Mouse (Mus musculus) cerebellum, adult (tissue): ENCODE results near the gene P2ry13.

Experiments
- ATAC-seq: cut with Nextera tagmentation; 2 replicates; pipeline ENCODE4 v1.9.2; 2017; ENCODE audit warnings: mild to moderate bottlenecking, moderate library complexity, mixed read lengths; ENCODE audit not compliant: insufficient number of reproducible peaks, low FRiP score, low TSS enrichment

P2ry13 gene

DNA sequence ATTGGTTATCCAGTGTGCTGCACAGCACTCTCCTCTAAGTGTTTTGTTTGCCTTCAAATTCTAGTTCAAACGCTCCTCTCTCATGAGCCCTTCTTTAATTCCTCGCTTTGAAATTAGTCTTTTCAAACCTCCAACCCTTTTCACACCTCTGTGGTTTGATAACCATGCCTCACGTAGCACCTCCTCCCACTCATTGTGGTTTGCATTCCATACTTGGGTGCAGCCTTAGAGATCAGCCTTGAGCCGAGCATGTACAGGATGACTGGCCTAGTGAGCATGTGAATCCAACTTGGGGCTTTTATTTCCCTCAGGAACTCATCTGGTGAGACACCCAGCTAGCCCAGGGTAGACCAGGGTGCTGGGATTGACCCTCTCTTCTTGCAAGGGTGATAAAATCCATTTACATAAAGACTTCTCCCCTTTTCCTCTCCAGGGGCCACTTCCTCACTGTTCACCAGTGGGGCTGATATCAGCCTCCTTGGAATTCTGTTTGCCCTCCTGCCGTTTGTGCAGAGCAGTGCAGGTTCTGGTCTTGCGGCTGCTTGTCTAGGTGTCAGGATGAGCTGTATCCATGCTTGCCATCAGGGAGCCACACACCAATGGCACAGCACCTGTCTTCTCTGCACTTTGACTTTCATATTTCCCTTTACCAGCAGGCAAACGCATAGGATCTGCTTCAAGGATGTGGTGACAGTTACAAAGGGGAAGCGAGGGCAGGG is 6.7 kb downstream of the P2ry13 start:
- no peak for ATAC-seq

DNA sequence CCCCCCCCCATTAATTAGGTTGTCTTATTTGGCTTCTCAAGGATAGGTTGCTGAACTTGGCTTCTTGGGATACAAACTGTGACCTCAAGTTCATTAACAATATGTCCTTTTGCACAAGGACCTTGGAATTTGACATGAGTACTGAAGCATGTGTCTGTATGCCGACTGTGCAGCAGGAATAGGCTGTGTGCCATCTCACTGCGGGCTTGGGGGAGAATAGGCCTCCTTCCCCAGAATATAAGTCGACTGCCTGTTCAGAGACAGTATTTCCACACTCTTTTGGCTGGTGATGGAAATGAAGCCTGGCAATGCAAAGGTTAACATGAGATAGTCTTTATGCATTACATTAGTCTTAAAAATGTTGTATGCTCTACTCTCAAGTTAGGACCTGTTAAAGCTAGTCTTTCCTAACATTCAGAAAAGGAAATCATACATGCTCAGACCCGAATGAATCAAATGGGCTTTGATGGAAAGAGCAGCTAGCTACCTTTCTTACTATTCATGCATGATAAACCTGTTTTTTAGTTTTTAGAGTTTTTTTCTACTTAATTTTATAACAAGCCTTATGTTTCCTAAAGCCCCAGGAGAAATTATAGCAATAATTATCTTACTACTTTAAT is 13.2 kb downstream of the P2ry13 start:
- ATAC-seq, result peak; percentile 61; the same call in 1 of the 2 replicates

DNA sequence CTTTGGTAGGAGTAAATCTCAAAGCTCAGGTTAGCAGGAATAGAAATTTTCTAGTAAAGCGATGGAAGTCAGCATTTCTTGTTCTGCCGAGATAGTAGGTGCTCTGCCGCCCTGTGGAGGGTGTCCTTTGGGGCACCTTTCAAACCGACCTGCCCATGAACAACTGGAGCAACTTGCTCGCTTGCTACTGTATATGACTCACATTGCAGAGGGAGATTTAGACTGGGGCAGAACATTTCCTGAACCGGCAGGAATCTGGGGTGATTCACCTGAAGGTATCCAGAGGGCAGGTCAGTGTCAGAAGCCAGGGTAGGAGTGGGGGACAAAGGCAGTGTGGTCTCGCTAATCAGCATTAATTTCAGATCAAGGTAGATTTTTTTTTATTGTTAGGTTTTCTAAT is 15.7 kb downstream of the P2ry13 start, which contains the start of gene Gpr87:
Gpr87 (minus strand) TSS at position 167 of the 400 bp plus-strand sequence.
- ATAC-seq, result no peak

DNA sequence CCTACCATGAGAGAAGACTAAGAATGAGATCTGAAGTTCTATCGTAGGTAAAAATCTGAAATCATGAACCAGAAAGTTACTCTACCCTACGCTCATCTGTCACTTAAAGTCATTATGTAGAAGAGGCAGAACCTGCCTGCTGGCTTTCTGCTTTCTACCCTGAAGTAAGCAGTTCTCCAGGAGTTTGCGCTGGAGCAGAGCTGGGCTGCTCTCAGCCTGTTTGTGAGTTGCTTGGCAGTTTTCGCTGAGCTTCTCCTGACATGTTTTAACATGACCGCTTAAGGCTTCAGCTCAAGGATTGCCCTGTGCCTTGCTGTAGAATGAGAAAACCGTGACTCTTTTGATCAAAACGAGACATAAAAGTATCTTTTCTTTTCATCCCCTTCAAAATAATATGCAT is 16.6 kb downstream of the P2ry13 start:
- no peak for ATAC-seq

DNA sequence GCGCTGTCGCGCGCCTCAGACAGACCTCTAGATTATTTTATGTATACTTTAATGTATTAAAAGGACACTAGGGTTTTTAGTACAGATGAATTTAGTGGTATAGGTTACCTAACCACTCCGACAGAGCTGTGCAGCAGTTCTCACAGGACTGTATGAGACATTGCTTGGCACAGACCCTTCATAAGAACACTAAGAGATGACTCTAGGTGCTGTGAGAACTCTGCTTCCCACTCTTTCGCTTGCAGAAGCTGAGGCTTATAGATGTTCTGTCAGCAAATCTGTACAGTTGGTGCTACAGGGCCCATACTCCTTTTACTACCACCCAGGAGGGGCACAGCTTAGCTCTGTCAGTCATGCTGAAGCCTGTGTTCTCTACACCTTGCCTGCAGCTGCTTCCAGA is 19.0 kb downstream of the P2ry13 start:
- ATAC-seq, result no peak

DNA sequence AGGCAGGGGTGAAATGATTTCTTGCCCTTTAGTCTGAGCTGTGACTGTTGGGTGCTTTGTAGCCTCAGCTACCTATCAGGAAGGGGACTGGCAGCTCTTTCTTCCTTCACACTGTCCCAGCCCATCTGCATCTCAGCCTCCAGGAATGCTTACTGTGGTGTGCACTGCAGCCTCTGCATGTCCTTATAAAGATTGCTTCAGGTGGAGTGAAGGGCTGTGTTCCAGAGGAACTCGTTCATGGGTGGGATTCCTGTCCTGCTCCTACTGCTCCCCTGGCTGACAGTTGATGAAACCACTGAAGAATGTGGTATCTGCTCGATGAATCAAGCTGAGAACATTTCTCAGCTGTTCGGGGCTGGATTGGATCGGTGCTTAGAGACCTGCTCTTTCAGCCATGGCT is 23.3 kb downstream of the P2ry13 start:
- no peak for ATAC-seq

DNA sequence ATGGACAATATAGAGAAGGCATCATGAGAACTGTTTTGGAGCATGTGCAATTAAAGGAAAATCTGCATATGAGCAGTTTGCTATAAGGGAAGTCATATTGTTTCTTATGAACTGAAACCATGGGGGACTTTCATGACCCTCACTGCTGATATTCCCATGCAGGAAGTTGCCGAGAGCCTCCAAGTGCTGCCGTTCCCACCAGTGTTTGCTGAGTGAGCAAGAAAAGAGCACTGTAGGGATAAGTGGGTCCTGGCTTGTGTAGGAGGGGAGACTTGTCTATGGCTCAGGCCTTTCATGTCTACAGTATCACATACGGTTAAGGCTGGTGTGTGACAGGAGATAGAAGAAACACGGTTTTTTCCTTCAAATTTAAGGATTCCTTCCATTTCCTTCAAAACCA is 25.0 kb downstream of the P2ry13 start:
- ATAC-seq, result no peak

DNA sequence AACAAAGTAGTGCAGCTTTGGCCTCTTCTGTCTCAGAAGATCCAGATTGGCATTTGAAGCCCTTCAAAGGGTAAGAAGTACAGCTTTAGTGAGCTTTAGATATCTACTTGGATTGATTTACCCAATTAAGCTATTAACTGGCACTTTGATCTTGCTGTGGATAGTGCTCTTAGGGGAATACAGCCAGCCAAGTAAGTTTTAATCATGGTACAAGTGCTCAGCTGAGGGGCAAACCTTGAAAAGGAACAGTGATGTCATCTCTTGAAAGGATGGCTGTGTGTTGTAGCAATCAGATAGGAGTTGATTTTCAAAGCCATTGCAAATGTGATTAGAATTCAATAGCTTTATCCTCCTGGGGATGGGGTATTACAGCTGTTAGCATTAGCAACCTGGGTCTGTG is 28.6 kb downstream of the P2ry13 start:
- ATAC-seq, result no peak

DNA sequence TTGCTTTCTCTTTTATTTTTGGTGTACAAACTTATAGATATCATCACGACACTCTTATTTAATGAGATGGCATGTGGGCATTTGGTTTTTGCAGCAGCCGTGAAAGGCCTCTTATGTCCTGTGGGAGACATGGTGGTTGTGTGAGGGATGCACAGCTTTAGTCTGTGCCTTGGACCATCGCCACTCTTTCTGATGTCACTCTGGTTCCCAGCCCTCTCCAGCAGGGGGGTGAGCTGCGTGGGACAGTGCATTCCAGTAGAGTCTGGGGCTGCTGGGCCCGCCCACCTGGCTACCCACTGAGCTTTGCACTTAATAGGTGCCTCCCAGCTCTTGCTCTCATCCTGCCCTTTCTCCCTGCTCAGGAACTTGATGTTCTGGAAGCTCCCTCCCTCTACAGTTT is 29.5 kb downstream of the P2ry13 start:
- ATAC-seq, result no peak

DNA sequence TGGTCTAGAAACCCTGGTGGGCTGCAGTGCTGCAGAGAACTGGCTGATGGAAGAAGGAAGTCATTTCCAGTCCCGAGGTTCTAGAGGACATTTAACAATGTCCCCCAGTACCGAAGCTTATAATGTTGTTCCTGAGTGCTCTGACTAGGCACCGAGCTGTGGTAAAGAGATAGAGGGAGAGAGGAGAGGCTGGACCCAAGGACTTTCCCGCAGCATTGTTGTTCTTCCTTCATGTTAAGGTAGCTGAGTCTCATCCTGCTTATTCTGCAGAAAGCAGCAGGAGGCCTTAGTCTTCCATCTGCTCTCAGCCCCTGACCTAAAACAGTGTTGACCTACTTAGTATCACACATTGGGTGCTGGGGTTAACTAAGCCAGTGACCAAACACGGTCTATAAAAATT is 33.8 kb downstream of the P2ry13 start:
- peak; percentile 80 for ATAC-seq

DNA sequence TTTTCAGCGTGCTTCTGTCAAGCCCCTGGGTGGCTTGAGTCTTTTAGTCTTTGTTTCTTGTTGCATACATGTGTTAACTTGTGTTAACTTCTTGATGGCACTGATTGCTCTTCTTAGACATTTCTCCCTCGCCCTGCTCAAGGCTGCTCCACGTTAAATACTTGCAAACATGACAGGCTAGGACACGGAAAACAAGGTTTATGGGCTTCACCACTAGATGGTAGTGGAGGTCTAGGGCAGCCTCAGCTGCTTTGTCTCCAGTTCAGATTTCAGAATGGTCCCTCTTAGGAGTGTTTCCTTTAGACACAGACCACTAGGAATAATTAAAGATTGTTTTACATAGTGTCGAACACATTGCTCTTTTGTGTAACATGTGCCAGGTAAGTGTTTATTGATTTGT is 35.4 kb downstream of the P2ry13 start:
- ATAC-seq, result peak; percentile 75

DNA sequence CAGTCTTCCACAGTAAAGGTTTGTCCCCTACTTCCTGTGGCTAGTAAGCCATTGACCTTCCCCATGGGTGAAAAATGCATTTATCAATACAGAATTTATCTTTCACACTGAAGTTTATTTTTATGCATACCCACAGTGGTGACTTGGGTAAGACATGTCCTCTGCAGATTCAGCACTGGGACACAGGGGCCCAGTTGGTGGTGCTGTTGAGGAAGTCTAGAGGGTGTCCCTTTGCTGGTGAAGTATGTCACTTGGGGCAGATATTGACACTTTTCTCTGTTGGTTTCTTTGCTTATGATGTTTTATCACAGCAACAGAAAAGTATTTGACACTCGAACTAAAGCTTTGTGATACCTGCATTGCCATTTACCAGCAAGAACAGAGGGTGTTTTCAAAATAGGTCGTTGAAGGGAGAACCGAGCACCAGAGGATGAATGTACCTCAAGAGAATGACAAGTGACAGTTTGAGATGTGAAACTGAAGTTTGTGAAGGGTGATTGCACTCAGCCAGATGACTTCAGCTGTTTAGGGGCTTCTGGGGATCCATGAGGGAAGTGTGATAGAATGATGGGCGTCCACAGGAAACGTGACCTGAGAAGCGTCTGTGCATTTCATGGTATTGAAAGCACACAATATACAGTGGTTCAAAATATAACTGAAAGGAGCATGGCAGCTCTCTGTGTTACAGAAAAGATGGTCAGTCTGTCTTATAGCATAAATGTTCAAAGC is 36.1 kb downstream of the P2ry13 start:
- ATAC-seq, result no peak

DNA sequence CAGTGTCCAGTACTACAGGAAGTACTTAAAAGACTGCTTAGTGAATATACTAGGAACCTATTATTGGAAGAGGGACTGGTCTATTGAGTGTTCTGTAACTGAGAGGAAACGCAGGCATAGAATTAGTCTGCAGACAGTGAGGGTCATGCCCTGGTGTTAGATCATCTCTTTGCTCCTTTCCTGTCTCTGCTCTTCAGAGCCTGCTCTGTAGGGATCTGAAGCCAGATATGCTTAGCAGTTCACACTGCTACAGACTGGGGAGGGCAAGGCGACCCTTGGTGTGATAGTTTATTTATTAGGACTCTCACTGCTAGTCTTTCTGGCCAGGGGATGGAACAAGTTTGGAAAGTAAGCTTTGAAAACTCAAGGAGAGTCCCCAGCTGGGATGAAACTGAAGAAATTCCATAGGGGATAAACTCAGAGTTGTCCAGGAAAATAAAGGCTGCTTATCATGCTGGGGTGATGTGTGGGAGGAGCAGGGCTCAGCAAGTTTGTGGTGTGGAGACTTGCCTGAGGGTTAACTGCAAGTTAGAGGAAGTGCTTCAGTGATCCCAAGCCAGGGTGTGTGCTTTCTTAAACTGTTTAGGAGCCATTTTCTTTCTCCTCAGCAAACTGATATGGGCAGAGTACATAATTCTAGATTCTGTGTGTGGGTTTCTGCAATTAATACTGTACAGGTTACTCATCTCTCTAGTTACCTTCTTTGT is 40.6 kb downstream of the P2ry13 start:
- no peak for ATAC-seq

DNA sequence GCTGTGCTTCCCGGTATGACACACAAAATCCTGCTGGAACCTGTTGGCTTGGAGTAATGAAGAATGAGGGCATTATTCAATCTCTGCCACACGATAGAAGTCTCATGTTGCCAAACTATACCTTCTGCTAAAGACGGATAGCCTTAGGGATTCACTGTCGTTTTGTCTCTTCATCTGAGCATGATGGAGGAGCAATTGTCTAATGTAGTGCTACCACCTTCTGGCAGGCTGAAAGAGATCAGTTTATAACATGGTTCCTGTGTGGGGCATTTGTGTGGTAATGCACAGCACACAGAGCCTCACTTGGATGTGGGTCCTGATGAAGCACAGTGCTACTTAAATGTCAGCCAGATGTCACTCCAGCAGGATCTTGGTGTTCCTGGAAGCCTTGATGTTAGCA is 41.5 kb downstream of the P2ry13 start:
- 0 out of 2 replicates have a peak, but pooled peaks have one; percentile 29 for ATAC-seq

DNA sequence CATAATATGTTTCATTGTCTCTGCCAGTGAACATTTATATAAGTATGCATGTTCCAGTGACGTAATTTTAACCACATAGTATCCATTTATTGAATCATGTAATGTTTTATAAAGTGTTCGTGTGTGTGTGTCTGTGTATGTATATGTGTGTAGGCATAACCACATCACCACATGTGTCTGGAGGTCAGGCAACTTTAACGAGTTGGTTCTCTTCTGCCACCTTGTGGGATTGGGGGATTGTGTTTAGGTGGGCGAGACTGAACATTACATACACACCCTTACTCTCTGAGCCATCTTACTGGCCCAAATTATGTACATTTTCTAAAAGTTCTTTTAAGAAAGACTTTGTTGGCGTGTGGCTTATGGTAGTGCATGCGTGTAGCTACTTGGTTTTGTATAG is 42.2 kb downstream of the P2ry13 start:
- ATAC-seq, result no peak

DNA sequence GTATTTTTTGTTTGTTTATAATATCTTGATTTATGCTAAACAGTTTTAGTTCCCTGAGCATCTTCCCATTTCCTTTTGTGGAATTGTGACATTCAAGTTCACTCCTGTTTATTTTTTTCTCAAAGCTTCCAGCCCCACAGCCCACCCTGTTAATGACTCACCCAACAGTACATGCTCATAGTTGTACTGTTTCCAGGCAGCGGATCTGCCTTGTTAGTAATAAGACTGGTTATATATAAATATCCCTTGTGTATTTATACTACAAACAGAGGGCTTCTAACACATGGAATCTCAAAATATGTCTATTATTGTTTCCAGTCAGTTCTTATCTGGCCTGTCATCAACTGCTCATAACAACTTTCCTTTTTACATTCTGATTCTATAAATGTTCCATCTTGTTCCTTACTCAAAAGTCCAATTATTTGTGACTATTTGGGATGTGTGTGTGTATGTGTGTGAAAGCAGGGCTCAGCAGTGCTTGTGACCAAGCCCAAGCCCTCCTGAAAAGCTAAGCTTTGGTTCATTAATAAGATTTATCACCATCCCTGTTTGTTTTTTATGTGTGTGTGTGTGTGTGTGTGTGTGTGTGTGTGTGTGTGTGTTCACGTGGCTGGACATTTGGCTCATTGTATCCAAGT is 43.1 kb downstream of the P2ry13 start:
- ATAC-seq, result no peak

DNA sequence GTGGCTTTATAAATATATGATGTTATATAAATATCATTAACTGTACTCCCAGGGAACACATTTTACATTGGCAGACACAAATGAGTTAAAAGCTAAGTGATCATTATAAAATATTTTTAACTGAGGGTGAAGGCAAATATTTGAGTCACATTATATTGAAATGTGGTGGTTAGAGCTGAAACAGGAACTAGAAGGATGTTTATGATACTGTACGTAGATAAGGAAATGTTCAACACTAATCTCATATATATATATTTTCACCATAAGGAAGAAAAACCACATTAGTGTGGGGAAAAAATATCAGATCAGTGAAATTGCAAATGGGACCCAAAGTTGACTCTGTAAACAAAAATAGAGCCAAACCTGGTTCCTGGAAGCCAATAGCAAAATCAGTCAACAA is 50.2 kb downstream of the P2ry13 start:
- no peak for ATAC-seq
